Mouse (Mus musculus): ENCODE data around the gene Rnpepl1.
"Not testable (repeated sequence)": the region's sequence is repeated elsewhere in the genome, so short reads cannot be mapped to it uniquely, and the experiment has no call there.

DNA sequence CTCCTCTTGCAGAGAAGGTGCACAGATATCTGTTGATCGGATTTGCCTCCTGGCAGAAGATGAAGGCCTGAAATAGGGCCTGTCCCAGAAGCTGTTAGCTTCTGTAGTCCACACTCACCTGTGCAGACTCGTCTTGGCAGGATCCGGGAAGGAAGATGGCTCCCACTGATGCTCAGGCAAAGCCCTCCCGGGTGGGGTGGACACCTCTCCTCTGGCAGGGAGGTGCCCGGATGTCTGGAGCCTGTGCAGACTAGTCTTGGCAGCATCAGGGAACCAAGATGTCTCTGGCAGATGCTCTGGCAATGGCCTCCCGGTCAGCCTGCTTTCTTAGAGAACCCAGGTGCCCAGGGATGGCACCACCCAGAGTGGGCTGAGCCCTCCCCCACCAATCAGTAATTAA is 60.2 kb downstream of the Rnpepl1 start:
- not testable (repeated sequence) for TF ChIP-seq CTCF (IDR thresholded peaks at IDR 0.05; ENCODE audit: low read depth, low read length); POLR2A (IDR thresholded peaks at IDR 0.05; ENCODE audit: borderline replicate concordance, low read depth, low read length)
